Mouse (Mus musculus) gastrocnemius, postnatal 10 days (tissue): Measurements from ENCODE around the gene Aff3. TPM values are rescaled to one million over a fixed set of nuclear protein-coding genes. Genes with fewer than 3 reads are reported as not detected.
A peak's percentile ranks its signal among the peaks of the same experiment; 100 is the strongest.

ENCODE experiments used
- DNase-seq: peaks from one replicate; pipeline ENCODE4 v3.0.0; 2021; ENCODE audit warnings: mixed read lengths
- total RNA-seq, 2 experiments: library from RNA; stranded (reverse); gene quantifications; 2 replicates each; pipeline ENCODE4 v1.2.3; 2021

Aff3 gene
- total RNA-seq, 2 experiments from 2014 or later: 5.0 to 7.4 TPM

DNA sequence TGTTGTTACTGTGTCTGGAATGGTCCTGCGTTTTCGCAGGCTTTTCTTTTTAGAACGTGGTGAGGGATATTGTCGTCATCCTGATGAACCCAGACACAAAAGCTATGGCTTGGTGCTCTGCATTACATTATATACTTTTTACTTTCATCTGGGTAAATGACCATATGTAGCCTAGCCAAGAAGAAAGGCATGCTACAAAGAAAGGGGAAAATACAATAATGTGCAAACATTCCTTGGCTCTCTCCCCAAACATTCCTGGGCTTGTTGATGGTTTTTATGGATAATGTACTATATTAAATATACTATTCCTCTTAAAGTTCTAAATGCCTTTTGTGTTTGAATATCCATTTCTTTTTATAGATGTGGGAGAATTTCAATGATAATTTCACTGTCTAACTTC, 435.9 kb downstream of the Aff3 start:
- DNase-seq: no peak

GRCm38 (mm10) chr1:38225166-38225565, 439.6 kb downstream of the Aff3 start:
- no peak for DNase-seq

DNA sequence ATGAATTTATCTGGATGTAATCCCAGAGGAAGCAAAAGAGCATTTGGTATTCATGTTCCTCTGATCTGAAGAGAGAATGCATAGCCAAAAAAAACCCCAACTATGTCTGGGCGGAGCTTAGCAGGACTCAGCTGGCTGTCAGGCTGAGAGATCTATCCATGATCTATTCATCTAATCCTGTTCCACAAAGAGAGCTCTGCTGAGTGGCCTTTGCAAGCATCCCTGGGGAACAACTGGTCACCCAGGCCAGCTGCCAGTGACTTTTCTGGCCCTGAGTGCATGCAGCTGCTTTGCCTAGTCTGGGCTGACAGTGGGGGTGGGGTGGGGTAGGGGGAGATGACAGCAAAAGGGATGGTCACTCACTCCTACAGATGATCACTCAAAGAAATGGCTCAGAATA, 442.6 kb downstream of the Aff3 start:
- DNase-seq: peak; percentile 56

- DNase-seq: no peak
These were observed 443.3 kb downstream of the Aff3 start for GRCm38 (mm10) chr1:38221431-38221830.

GRCm38 (mm10) chr1:38217912-38218795, 446.6 kb downstream of the Aff3 start:
- DNase-seq: peak; percentile 45

DNA sequence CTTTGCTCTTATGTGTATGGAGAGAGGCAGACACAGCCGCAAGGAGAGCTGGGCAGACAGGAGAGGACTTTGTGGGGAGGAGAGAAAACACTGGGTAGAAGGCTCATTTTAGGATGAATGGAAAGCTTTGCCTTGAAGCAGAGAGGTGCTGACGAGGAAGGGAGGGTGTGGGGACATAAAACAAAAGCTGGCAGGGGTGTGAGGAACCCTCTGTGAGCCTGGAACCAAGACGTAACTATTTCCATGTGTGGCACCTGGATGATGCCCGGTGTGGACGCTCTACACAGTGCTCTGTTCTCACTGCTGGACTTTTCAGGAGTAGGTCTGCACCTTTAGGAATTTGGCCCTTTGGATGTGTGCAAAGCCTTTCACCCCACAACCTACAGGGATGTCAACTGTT, 447.7 kb downstream of the Aff3 start:
- DNase-seq: no peak

DNA sequence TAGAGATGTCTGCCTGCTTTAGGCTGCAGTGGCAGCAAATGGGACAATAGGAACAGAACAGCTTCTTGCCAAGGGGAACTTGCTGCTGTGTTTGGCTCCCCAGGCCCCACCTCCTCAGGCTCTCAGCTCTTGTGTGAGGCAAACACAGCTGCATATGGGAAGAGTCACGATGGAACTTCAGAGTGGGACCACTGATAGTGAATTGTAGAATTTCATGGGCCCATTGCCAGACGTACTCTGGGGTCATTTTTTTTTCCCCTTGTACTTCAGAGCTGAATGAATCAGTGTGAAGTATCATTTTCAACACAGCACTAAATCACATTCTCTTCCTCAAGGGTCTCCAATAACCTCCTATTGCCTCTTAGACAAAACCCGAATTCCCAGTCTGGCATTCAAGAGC, 451.4 kb downstream of the Aff3 start:
- no peak for DNase-seq

DNA sequence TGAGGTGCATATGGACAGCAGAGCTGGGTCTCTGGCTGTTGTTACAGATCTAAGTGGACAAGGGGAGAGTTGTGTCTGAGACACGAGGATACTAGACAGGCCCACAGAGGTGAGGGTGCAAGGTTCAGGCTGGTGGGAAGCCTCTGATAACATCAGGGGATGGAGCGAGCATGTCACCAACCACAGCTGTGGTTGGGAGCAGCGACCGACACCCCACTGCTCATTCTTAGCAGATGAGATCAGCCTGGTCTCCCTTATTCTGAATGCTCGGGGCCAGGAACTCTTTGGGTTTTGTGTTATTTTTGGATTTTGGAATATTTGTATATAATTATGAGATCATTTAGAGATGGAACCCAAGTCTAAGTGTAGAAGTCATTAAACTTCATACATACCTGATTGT, 452.4 kb downstream of the Aff3 start:
- DNase-seq: no peak

DNA sequence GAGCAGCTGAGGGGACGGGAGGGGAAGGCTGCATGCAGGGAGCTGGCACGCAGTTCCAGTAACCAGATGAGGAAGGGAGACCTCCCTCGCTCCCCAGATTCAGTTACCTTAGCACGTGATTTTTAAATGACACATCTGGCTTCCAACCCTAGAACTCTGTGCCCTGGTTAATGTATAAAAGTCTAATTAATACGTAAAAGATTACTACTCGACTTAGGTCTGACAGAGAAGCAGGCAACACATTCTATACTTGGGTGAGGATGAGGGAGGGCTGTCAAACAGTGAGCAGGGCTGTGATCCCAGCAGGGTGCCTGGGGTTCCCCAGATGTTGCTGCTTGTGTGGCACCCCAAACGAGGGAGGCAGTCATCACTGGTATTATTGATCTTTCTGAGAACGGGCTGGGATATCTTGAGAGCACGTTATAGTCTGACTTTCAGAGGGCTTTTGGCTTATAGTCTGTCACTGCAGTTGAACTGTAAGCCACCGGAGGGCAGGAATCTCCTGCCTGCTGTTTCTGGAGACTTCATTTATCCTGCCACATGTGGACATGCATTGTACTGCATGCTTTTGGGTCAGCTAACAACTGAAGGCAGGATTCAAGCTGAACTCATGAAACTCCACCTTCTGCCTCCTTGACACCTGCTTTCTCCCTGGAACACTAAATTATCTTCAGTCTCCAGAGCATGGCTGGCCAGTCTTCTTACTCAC, 462.1 kb downstream of the Aff3 start:
- peak; percentile 27 for DNase-seq

GRCm38 (mm10) chr1:38201796-38202195, 463.0 kb downstream of the Aff3 start:
- no peak for DNase-seq

DNA sequence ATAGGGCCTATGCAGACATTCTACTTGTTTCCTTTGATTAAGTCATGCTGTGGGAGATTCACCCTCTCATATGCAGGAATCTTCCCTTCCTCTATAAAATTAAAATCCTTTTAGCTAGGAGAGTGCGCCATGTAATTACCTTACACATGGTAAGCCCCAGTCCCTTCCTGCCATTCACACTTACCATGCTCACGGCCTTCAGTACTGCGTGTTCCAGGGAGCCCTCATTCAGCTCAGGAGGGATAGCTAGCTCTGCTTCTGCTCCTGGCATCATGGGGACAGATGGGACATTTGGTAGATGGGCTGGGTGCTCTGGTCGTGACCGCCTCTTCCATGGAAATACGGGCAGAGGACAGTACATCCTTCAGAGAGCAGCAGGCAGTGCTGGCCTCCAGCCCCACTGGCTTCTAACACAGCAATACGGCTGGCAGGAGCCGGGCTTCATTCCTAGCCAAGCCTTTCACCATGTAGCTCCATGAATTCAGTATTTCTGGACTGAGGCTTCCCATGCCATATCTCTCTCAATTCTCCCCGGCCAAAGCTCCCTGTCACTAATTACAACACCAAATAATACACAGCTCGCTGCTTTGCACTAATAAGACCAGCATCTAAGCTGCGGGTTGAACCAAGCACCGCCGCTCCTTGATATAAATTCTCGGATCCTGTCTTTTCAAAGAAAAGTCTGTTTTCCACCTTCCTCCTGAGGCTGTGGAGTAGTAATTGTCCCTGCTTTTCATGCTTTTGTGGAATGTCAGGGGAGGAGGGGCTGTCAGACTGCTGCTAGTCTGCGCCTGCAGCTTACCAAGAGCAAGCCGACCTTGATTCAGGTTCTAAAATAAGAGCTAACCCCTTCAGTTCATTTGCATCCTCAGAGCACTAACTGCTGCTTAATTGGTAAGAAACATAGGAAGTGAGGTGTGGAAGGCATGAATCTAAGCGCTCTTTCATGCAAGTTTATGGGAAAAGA, 464.8 kb downstream of the Aff3 start:
- DNase-seq: no peak

DNA sequence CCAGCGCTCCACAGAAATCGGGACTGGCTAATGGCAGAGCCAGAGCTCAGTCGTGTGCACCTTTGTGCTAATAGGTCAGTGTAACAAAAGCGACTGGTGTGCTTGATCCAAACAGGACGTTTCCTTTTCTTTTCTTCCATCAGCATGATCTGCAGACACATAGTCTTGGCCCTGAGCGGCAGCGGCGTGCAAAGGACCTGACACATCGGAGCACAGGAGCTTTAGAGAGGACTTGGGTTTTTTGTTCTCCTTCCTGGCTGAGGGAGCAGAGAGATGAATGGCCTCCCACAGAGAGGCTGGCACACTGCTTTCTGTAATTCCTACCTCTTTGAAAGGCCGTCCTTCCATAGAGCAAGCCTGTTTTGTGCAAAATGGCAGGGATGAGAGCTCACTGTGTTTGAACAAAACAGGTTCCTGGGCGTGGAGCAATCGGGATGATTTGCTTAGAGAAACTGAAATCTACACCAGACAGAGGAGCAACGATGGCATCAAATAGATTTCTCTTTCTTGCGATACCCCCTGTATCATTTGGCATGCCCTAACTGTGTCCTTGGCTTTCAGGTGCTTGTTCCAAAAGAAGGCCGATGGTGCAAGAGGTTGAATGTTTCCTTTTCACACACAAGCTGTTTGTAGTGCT, 466.2 kb downstream of the Aff3 start:
- DNase-seq: no peak

DNA sequence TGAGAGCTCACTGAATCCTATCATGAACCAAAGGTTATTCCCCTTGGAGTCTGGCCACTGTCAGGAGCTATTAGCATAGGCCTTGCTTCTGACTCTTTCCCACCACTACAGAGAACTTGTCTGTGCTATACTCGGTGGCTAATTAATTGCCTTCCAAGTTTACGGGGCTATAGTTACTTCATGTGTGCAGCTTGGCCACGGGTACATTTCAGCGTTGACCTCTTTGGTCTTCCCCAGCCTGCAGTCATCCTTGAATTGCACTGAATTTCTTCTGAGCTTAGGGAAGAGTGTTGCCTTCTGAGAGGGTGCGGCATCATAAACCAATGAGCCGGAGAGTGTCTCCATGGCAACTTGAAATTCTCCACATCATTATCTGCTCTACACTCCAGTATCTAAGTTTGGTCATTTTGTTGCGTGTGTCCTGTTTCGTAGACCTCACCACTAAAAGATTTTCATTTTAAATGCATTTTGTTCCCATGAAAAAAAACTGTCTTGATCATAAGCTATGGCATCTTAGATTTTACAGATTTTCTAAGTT, 467.5 kb downstream of the Aff3 start:
- DNase-seq: no peak

GRCm38 (mm10) chr1:38195721-38196120, 469.0 kb downstream of the Aff3 start:
- DNase-seq: no peak

GRCm38 (mm10) chr1:38186227-38186545, 478.6 kb downstream of the Aff3 start:
- DNase-seq: no peak

GRCm38 (mm10) chr1:38185517-38186226, 479.1 kb downstream of the Aff3 start:
- DNase-seq: peak; percentile 80

- no peak for DNase-seq
These were observed 483.7 kb downstream of the Aff3 start for GRCm38 (mm10) chr1:38181020-38181550.

- DNase-seq: no peak
These were observed 485.8 kb downstream of the Aff3 start for GRCm38 (mm10) chr1:38178929-38179328.

DNA sequence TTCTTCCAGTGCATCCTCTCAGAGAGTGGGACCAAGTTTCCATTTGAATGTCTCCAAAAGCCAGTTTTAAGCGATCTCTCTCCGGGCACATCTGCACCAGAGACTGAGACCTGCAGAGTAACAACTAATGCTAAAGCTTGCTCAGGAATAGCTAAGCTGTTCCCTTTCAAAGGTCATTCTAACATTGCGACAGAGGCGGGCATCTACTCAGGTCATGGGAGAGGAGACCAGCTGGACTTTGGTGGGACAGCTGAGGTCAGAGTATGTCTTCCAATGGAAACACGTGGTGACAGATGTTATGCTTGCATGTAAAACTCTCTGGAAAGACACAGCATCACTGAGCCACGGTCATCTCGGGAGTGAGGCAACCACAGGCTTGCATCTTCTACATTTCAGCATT, 488.7 kb downstream of the Aff3 start:
- DNase-seq: no peak

- DNase-seq: no peak
These were observed 492.9 kb downstream of the Aff3 start for GRCm38 (mm10) chr1:38171874-38172273.

GRCm38 (mm10) chr1:38165696-38166095, 499.1 kb downstream of the Aff3 start:
- no peak for DNase-seq
